Mouse (Mus musculus) myocyte (in vitro differentiated cells): ENCODE results near the gene Dgkd.

Experiments
- CEBPB ChIP-seq: IDR thresholded peaks from 2 replicates; pipeline ENCODE4 v1.6.1; 2011; ENCODE audit warnings: mild to moderate bottlenecking, moderate library complexity; ENCODE audit not compliant: poor library complexity, insufficient read depth, severe bottlenecking
- E2F4 ChIP-seq: IDR thresholded peaks from one replicate; pipeline ENCODE4 v1.6.1; 2011; ENCODE audit warnings: mild to moderate bottlenecking, control low read depth, moderate library complexity; ENCODE audit not compliant: insufficient read depth
- MAX ChIP-seq: IDR thresholded peaks from one replicate; pipeline ENCODE4 v1.6.1; 2011; ENCODE audit warnings: low read depth, mild to moderate bottlenecking, control low read depth
- MYOG ChIP-seq, 3 experiments: IDR thresholded peaks; one replicate each; pipeline ENCODE4 v1.6.1; 2011; ENCODE audit warnings: control low read depth in 2 of 3, low read depth in 2 of 3, mild to moderate bottlenecking in 2 of 3; ENCODE audit not compliant: insufficient read length in 2 of 3, control insufficient read depth in 1 of 3, insufficient read depth in 1 of 3
- POLR2A ChIP-seq: IDR thresholded peaks from one replicate; pipeline ENCODE4 v1.6.1; 2011; ENCODE audit warnings: low read depth, mild to moderate bottlenecking, control low read depth, moderate library complexity; ENCODE audit not compliant: insufficient read length
- POLR2AphosphoS2 ChIP-seq: IDR thresholded peaks from one replicate; pipeline ENCODE4 v1.6.1; 2011; ENCODE audit warnings: low read depth, control low read depth; ENCODE audit not compliant: insufficient read length
- REST ChIP-seq: IDR thresholded peaks from one replicate; pipeline ENCODE4 v1.6.1; 2011; ENCODE audit warnings: mild to moderate bottlenecking, control low read depth, moderate library complexity; ENCODE audit not compliant: insufficient read depth, insufficient read length
- SRF ChIP-seq: IDR thresholded peaks from one replicate; pipeline ENCODE4 v1.6.1; 2011; ENCODE audit warnings: low read depth; ENCODE audit not compliant: control insufficient read depth, insufficient read length
- TCF12 ChIP-seq: IDR thresholded peaks from one replicate; pipeline ENCODE4 v1.6.1; 2011; ENCODE audit warnings: mild to moderate bottlenecking, control low read depth; ENCODE audit not compliant: poor library complexity, insufficient read depth, severe bottlenecking
- TCF3 ChIP-seq: IDR thresholded peaks from one replicate; pipeline ENCODE4 v1.6.1; 2011; ENCODE audit warnings: low read depth, control low read depth; ENCODE audit not compliant: insufficient read length
- USF1 ChIP-seq: IDR thresholded peaks from one replicate; pipeline ENCODE4 v1.6.1; 2011; ENCODE audit warnings: low read depth, mild to moderate bottlenecking, control low read depth, moderate library complexity

DNA sequence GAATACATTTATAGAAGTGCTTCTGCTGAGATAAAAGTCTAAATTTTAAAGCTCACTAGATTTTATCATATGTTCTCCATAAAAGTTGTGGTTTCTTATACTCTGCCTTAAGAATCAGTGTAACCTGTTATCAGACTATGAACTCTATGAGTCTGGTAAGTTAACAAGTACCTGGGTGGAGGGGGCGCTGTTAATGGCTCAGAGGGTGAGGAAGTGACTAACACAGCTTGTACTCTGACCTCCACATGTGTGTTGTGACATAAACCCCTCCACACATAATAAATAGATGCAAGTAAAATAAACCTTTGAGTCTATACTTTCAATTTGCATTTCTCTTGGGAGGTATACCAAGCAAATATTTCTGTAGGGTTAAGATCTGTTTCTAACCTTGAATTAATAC lies 57.3 kb downstream of the Dgkd start:
- no peak for TF ChIP-seq POLR2A
- no peak for TF ChIP-seq REST
- no peak for TF ChIP-seq MYOG (IDR thresholded peaks at IDR 0.05; ENCODE audit: control insufficient read depth in 1 of 3, insufficient read depth in 1 of 3, insufficient read length in 2 of 3, low read depth in 2 of 3)
- TF ChIP-seq USF1 = no peak
- no peak for TF ChIP-seq TCF12
- TF ChIP-seq POLR2AphosphoS2 = no peak
- TF ChIP-seq TCF3 = no peak
- no peak for TF ChIP-seq E2F4
- no peak for TF ChIP-seq MAX
- TF ChIP-seq CEBPB = no peak
- TF ChIP-seq SRF = no peak
